Mouse (Mus musculus) intestine, embryonic 14.5 days (tissue): ENCODE results near the gene Mmp10. TPM values are rescaled to one million over a fixed set of nuclear protein-coding genes. Genes with fewer than 3 reads are reported as not detected.

ENCODE experiments used
- ATAC-seq: fragments of 200-750 bp; cut with Nextera tagmentation; replicated peaks from 2 replicates; pipeline ENCODE4 v1.8.0; 2017; ENCODE audit warnings: low read depth, moderate number of reproducible peaks, moderate TSS enrichment, moderate library complexity; ENCODE audit not compliant: low FRiP score, low TSS enrichment
- DNase-seq: peaks from one replicate; pipeline ENCODE4 v3.0.0-alpha.2; 2018; ENCODE audit warnings: low spot score
- H3K27ac ChIP-seq: fragments of 300-500 bp; sonication (generic); 2 replicates; pipeline ENCODE4 v1.5.1; 2014; ENCODE audit warnings: low read depth, mild to moderate bottlenecking, control low read depth
- H3K27me3 ChIP-seq: fragments of 300-500 bp; sonication (generic); replicated peaks from 2 replicates; pipeline ENCODE4 v1.6.1; 2014; ENCODE audit warnings: low read length, control low read depth; ENCODE audit not compliant: control insufficient read depth, insufficient read depth
- H3K36me3 ChIP-seq: fragments of 300-500 bp; sonication (generic); 2 replicates; pipeline ENCODE4 v1.6.1; 2014; ENCODE audit warnings: low read length, control low read depth; ENCODE audit not compliant: control insufficient read depth, insufficient read depth
- H3K4me1 ChIP-seq: fragments of 300-500 bp; sonication (generic); replicated peaks from 2 replicates; pipeline ENCODE4 v1.6.1; 2014; ENCODE audit warnings: low read length, control low read depth, mixed read lengths; ENCODE audit not compliant: control insufficient read depth, insufficient read depth
- H3K4me2 ChIP-seq: fragments of 300-500 bp; sonication (generic); 2 replicates; pipeline ENCODE4 v1.6.1; 2014; ENCODE audit warnings: low read length
- H3K4me3 ChIP-seq: fragments of 300-500 bp; sonication (generic); 2 replicates; pipeline ENCODE4 v1.5.1; 2014; ENCODE audit warnings: low read depth, low read length, control low read depth, mixed read lengths
- H3K9ac ChIP-seq: fragments of 300-500 bp; sonication (generic); 2 replicates; pipeline ENCODE4 v1.6.1; 2014; ENCODE audit warnings: mild to moderate bottlenecking, low read length
- H3K9me3 ChIP-seq: fragments of 300-500 bp; sonication (generic); 2 replicates; pipeline ENCODE4 v1.6.1; 2016; ENCODE audit warnings: low read length, control low read depth; ENCODE audit not compliant: control insufficient read depth
- WGBS: fragments of 180-500 bp; shearing (Covaris S2); extraction: QIAGEN DNeasy Blood & Tissue Kit; methylation state at CpG from one replicate; pipeline ENCODE4 v1.1.7; 2014; 5-methylcytosine and 5-hydroxymethylcytosine counted together
- polyA plus RNA-seq: library from polyadenylated mRNA; unstranded; fragments of >200 nt; fragmentation: Nextera tagmentation; extraction: Ambion mirVana; gene quantifications from 2 replicates; pipeline ENCODE4 v1.2.1, GENCODE M21; 2014

The Mmp10 gene
- polyA plus RNA-seq, 1 experiment from 2014 or later = 0.20 TPM

DNA sequence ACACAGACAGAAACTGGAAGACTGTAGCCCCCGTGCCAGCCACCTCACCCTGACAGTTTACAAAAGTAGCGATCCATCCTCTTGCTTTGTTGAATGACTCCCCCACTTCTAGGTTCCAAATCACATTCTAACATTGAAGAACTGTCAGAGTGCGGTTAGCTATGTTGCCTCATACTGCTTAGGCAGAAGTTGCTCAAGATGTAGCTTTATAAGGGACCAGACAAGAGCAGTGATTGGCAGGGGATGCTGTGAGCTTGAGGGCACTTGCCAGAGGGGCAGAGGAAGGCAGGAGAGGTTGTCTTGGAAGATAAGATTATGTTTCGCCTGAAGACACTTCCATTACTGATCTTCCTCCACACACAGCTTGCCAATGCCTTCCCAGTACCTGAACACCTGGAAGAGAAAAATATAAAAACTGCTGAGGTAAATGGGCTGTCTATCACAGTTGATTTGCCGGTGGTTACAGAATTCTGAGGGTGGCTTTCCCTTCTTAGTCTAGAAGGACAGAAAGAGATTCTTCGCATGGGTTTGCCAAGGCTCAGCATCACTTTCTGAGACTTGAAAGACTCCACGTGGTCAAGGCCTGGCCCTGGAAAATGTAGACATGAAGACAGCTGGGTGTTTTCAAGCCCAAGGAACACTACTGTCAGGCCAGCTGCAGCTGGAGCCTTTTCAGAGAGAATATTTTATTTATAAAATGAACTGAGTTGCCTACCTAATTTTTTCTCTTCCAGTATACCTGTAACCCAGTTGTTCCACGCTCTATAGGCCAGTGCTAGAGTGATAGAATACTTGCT, 56.3 kb downstream of the Mmp10 start, which contains the start of gene Mmp8:
Gene Mmp8, plus strand, starts transcription at position 236 of the 797 bp plus-strand sequence.
- Histone ChIP-seq H3K9ac (no peak within 1 kb of the TSS), H3K9me3 (no peaks in the 10 kb centered on the region), H3K4me2 (no peak within 1 kb of the TSS), H3K4me1 (0 out of 2 replicates have a peak, but pooled peaks cover 3% of the 10 kb centered on the region), H3K36me3 (no peaks in the 10 kb centered on the region), H3K4me3 (no peak within 1 kb of the TSS), H3K27ac (no peak within 1 kb of the TSS), H3K27me3 (no peaks in the 10 kb centered on the region)
- no peak for ATAC-seq
- WGBS = 56% methylated on average over 8 of the region's 8 CpGs
- DNase-seq = no peak

Other genes starting within 250 kb of the Mmp10 start
- gene Mmp13, start 229.8 kb upstream of the Mmp10 start, polyA plus RNA-seq = 0.15 TPM in 1 of 2 replicates, not detected in the other
- 0.08 and 0.16 TPM in 2 replicates for gene Mmp12, start 158.0 kb upstream of the Mmp10 start, polyA plus RNA-seq
- gene Mmp1b, start 114.3 kb upstream of the Mmp10 start, polyA plus RNA-seq = not detected in 2 replicates
- 0.09 TPM in 1 of 2 replicates, not detected in the other for gene Mmp3, start 56.5 kb upstream of the Mmp10 start, polyA plus RNA-seq
- gene Mmp8, start 56.1 kb downstream of the Mmp10 start, polyA plus RNA-seq = 0.23 TPM in 1 of 2 replicates, not detected in the other
- not detected in 2 replicates for gene Mmp27, start 69.0 kb downstream of the Mmp10 start, polyA plus RNA-seq
- 0.13 and 0.24 TPM in 2 replicates for gene Mmp20, start 125.9 kb downstream of the Mmp10 start, polyA plus RNA-seq
- gene Mmp7, start 189.7 kb downstream of the Mmp10 start, polyA plus RNA-seq = 0.46 and 0.84 TPM in 2 replicates